Mouse (Mus musculus): Measurements from ENCODE around the gene Mecp2. TPM values are rescaled to one million over a fixed set of nuclear protein-coding genes. Genes with fewer than 3 reads are reported as not detected.
A peak's percentile ranks its signal among the peaks of the same experiment; 100 is the strongest.

Mecp2 gene
- polyA plus RNA-seq, 1 experiment from 2014 or later = 10.5 TPM

- Histone ChIP-seq H3K9me3 (ENCODE audit: control insufficient read depth, low read length) (no peaks in the 10 kb centered on the region), H3K36me3 (ENCODE audit: control insufficient read depth, insufficient read depth, low read length) (no peaks in the 10 kb centered on the region), H3K4me3 (ENCODE audit: low read depth, low read length) (no peak overlapping the region), H3K27ac (ENCODE audit: low read depth) (no peak overlapping the region), H3K4me2 (ENCODE audit: low read length) (no peak overlapping the region), H3K4me1 (replicated peaks; ENCODE audit: control insufficient read depth, insufficient read depth, low read length) (no peaks in the 10 kb centered on the region), H3K27me3 (replicated peaks; ENCODE audit: control insufficient read depth, insufficient read depth, low read length) (no peaks in the 10 kb centered on the region), H3K9ac (ENCODE audit: low read length) (no peak overlapping the region)
- no peak for ATAC-seq (replicated peaks; ENCODE audit: low FRiP score, low TSS enrichment, low read depth)
- DNase-seq (ENCODE audit: low spot score) = no peak
- WGBS = 77% methylated on average over 4 of the region's 4 CpGs
These were observed 31.5 kb downstream of the Mecp2 start for GRCm38 (mm10) chrX:74103457-74104188.

- WGBS = 77% methylated on average over 1 of the region's 1 CpGs
- H3K4me3 ChIP-seq (ENCODE audit: low read depth, low read length) = no peak overlapping the region
These were observed 40.0 kb downstream of the Mecp2 start for GRCm38 (mm10) chrX:74095130-74095529.

GRCm38 (mm10) chrX:74085601-74086038 is 49.5 kb downstream of the Mecp2 start:
- peak overlapping the region; percentile 91 for H3K27ac ChIP-seq (ENCODE audit: low read depth)
- DNase-seq (ENCODE audit: low spot score) (peak; percentile 92), ATAC-seq (replicated peaks; ENCODE audit: low FRiP score, low TSS enrichment, low read depth) (peak; percentile 97)
- no peaks in the 10 kb centered on the region for H3K9me3 ChIP-seq (ENCODE audit: control insufficient read depth, low read length)
- peak overlapping the region; percentile 46 for H3K4me2 ChIP-seq (ENCODE audit: low read length)
- WGBS = 12% methylated on average over 15 of the region's 27 CpGs
- H3K36me3 ChIP-seq (ENCODE audit: control insufficient read depth, insufficient read depth, low read length) = no peaks in the 10 kb centered on the region
- H3K4me3 ChIP-seq (ENCODE audit: low read depth, low read length) = peak overlapping the region; percentile 53
- H3K4me1 ChIP-seq (replicated peaks; ENCODE audit: control insufficient read depth, insufficient read depth, low read length) = peaks cover 4% of the 10 kb centered on the region; the same call in 1 of the 2 replicates
- H3K9ac ChIP-seq (ENCODE audit: low read length) = peak overlapping the region; percentile 73
- no peaks in the 10 kb centered on the region for H3K27me3 ChIP-seq (replicated peaks; ENCODE audit: control insufficient read depth, insufficient read depth, low read length)

More at GRCm38 (mm10) chrX:74095130-74095529, 40.0 kb downstream of the Mecp2 start:
- H3K9ac ChIP-seq (ENCODE audit: low read length) = no peak overlapping the region
- no peaks in the 10 kb centered on the region for H3K4me1 ChIP-seq (replicated peaks; ENCODE audit: control insufficient read depth, insufficient read depth, low read length)
- no peak for DNase-seq (ENCODE audit: low spot score)
- no peaks in the 10 kb centered on the region for H3K27me3 ChIP-seq (replicated peaks; ENCODE audit: control insufficient read depth, insufficient read depth, low read length)
- no peak overlapping the region for H3K4me2 ChIP-seq (ENCODE audit: low read length)
- no peaks in the 10 kb centered on the region for H3K36me3 ChIP-seq (ENCODE audit: control insufficient read depth, insufficient read depth, low read length)
- H3K27ac ChIP-seq (ENCODE audit: low read depth) = no peak overlapping the region
- no peaks in the 10 kb centered on the region for H3K9me3 ChIP-seq (ENCODE audit: control insufficient read depth, low read length)
- no peak for ATAC-seq (replicated peaks; ENCODE audit: low FRiP score, low TSS enrichment, low read depth)

DNA sequence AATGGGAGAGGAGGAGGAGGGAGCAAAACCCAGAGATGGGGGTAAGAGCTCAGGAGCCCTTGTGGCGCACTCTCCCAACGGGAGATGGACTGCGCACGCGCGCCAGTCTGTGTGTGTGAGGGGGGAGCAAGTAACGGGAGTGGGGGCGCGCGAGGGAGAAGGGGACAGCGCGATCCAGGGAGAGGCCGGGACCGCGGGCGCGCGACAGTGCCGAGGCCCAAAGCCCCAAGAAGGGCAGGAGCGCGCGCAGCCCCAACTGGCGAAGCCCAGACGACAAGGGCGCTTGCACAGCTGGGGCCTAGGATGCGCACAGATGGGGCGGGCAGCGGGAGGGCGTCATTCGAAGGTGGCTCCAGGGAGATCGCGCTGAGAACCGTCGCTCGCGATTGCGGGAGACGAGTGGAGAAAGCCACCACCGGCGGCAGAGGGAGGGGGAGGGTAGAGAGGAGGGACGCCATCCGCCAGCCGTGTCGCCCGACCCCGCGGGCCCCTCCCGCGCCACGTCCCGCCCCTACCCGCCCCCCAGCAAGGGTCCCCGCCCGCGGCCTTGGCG is 50.1 kb downstream of the Mecp2 start:
- 13% methylated on average over 26 of the region's 56 CpGs for WGBS
- Histone ChIP-seq H3K9me3 (ENCODE audit: control insufficient read depth, low read length) (no peaks in the 10 kb centered on the region), H3K27ac (ENCODE audit: low read depth) (peak overlapping the region; percentile 91), H3K9ac (ENCODE audit: low read length) (peak overlapping the region; percentile 73), H3K36me3 (ENCODE audit: control insufficient read depth, insufficient read depth, low read length) (no peaks in the 10 kb centered on the region), H3K4me1 (replicated peaks; ENCODE audit: control insufficient read depth, insufficient read depth, low read length) (peaks cover 4% of the 10 kb centered on the region; the same call in 1 of the 2 replicates), H3K4me2 (ENCODE audit: low read length) (peak overlapping the region; percentile 54), H3K27me3 (replicated peaks; ENCODE audit: control insufficient read depth, insufficient read depth, low read length) (no peaks in the 10 kb centered on the region), H3K4me3 (ENCODE audit: low read depth, low read length) (peak overlapping the region; percentile 53)
- DNase-seq (ENCODE audit: low spot score) = peak; percentile 79
- peak; percentile 76 for ATAC-seq (replicated peaks; ENCODE audit: low FRiP score, low TSS enrichment, low read depth)

DNA sequence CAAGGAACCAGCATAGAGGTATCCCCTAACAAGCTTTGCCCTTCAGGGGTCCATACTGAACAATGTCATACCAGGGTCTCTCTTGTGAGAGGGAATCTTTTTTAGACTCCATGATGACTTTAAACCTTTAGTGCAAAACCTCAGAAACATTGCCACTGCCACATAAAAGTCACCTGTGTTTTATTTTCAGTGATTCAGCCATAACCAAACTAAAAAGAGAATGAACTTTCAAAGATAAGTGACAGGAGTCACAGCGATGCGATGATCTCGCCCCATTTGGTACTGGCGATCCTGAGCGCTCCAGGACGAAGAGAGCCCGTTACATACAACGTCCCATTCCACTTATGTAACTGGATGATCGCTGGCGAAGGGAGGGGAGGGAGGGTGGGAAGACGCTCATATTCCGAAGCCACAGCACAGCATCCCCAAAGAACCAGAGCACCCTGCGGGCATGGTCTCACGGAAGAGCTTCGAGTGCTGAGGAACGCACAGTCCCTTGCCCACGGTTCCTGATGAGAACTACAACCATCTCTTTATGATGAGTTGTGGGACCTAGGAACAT is 50.8 kb downstream of the Mecp2 start:
- Histone ChIP-seq H3K4me1 (replicated peaks; ENCODE audit: control insufficient read depth, insufficient read depth, low read length) (peaks cover 4% of the 10 kb centered on the region; the same call in 1 of the 2 replicates), H3K4me3 (ENCODE audit: low read depth, low read length) (peak overlapping the region; percentile 53), H3K4me2 (ENCODE audit: low read length) (peak overlapping the region; percentile 54), H3K27ac (ENCODE audit: low read depth) (no peak overlapping the region), H3K27me3 (replicated peaks; ENCODE audit: control insufficient read depth, insufficient read depth, low read length) (no peaks in the 10 kb centered on the region), H3K9ac (ENCODE audit: low read length) (peak overlapping the region; percentile 73), H3K9me3 (ENCODE audit: control insufficient read depth, low read length) (no peaks in the 10 kb centered on the region), H3K36me3 (ENCODE audit: control insufficient read depth, insufficient read depth, low read length) (no peaks in the 10 kb centered on the region)
- 11% methylated on average over 17 of the region's 17 CpGs for WGBS
- DNase-seq (ENCODE audit: low spot score) = no peak
- no peak for ATAC-seq (replicated peaks; ENCODE audit: low FRiP score, low TSS enrichment, low read depth)

- Histone ChIP-seq H3K27ac (ENCODE audit: low read depth) (no peak overlapping the region), H3K36me3 (ENCODE audit: control insufficient read depth, insufficient read depth, low read length) (0 out of 2 replicates have a peak, but pooled peaks cover 2% of the 10 kb centered on the region), H3K4me2 (ENCODE audit: low read length) (no peak overlapping the region), H3K4me3 (ENCODE audit: low read depth, low read length) (no peak overlapping the region), H3K4me1 (replicated peaks; ENCODE audit: control insufficient read depth, insufficient read depth, low read length) (no peaks in the 10 kb centered on the region), H3K27me3 (replicated peaks; ENCODE audit: control insufficient read depth, insufficient read depth, low read length) (no peaks in the 10 kb centered on the region), H3K9me3 (ENCODE audit: control insufficient read depth, low read length) (no peaks in the 10 kb centered on the region), H3K9ac (ENCODE audit: low read length) (no peak overlapping the region)
- DNase-seq (ENCODE audit: low spot score) (no peak), ATAC-seq (replicated peaks; ENCODE audit: low FRiP score, low TSS enrichment, low read depth) (no peak)
These were observed 64.4 kb downstream of the Mecp2 start for GRCm38 (mm10) chrX:74070794-74071193.

- H3K4me1 ChIP-seq (replicated peaks; ENCODE audit: control insufficient read depth, insufficient read depth, low read length) = no peaks in the 10 kb centered on the region
- no peaks in the 10 kb centered on the region for H3K27me3 ChIP-seq (replicated peaks; ENCODE audit: control insufficient read depth, insufficient read depth, low read length)
- 0 out of 2 replicates have a peak, but pooled peaks cover 2% of the 10 kb centered on the region for H3K36me3 ChIP-seq (ENCODE audit: control insufficient read depth, insufficient read depth, low read length)
- 85% methylated on average over 9 of the region's 9 CpGs for WGBS
- no peak overlapping the region for H3K4me3 ChIP-seq (ENCODE audit: low read depth, low read length)
- no peak for DNase-seq (ENCODE audit: low spot score)
- no peak overlapping the region for H3K9ac ChIP-seq (ENCODE audit: low read length)
- ATAC-seq (replicated peaks; ENCODE audit: low FRiP score, low TSS enrichment, low read depth) = no peak
- H3K9me3 ChIP-seq (ENCODE audit: control insufficient read depth, low read length) = no peaks in the 10 kb centered on the region
- no peak overlapping the region for H3K4me2 ChIP-seq (ENCODE audit: low read length)
- H3K27ac ChIP-seq (ENCODE audit: low read depth) = no peak overlapping the region
These were observed 67.3 kb downstream of the Mecp2 start for GRCm38 (mm10) chrX:74067891-74068290.

DNA sequence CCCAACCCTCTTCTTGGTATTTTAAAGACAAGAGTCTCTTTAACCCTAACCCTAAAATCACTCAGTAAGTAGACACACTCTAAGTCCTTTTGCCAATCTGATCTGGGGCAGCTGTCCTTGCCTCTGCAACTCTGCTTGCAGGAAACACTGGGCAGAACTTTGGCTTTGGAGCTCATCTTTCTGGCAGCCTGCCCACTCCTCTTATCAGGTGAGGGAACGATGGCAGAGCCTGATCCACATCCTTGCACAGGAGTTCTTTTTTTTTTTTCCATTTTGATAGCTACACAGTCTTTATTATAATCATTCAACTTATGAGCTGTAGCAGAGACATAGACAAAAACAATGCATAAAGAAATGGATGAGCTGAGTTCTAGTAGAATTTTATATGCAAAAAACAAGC is 90.1 kb downstream of the Mecp2 start:
- no peak for ATAC-seq (replicated peaks; ENCODE audit: low FRiP score, low TSS enrichment, low read depth)

More for the DNA sequence above, 90.1 kb downstream of the Mecp2 start:
- H3K36me3 ChIP-seq (ENCODE audit: control insufficient read depth, insufficient read depth, low read length) = no peaks in the 10 kb centered on the region
- 50% methylated on average over 1 of the region's 1 CpGs for WGBS
- H3K9me3 ChIP-seq (ENCODE audit: control insufficient read depth, low read length) = no peaks in the 10 kb centered on the region
- no peaks in the 10 kb centered on the region for H3K4me1 ChIP-seq (replicated peaks; ENCODE audit: control insufficient read depth, insufficient read depth, low read length)
- H3K27ac ChIP-seq (ENCODE audit: low read depth) = no peak overlapping the region
- no peaks in the 10 kb centered on the region for H3K27me3 ChIP-seq (replicated peaks; ENCODE audit: control insufficient read depth, insufficient read depth, low read length)
- H3K4me2 ChIP-seq (ENCODE audit: low read length) = no peak overlapping the region
- no peak overlapping the region for H3K9ac ChIP-seq (ENCODE audit: low read length)
- no peak for DNase-seq (ENCODE audit: low spot score)
- H3K4me3 ChIP-seq (ENCODE audit: low read depth, low read length) = no peak overlapping the region
